Mouse (Mus musculus) spleen, embryonic (tissue): ENCODE data around the gene Ddn.

Experiments
- CTCF ChIA-PET: fragments of 350-600 bp; sonication (Branson Sonifier 250); formaldehyde crosslinking; loops from one replicate; lab custom pipeline; 2022; lab: Charles Lee

Gene Ddn

DNA sequence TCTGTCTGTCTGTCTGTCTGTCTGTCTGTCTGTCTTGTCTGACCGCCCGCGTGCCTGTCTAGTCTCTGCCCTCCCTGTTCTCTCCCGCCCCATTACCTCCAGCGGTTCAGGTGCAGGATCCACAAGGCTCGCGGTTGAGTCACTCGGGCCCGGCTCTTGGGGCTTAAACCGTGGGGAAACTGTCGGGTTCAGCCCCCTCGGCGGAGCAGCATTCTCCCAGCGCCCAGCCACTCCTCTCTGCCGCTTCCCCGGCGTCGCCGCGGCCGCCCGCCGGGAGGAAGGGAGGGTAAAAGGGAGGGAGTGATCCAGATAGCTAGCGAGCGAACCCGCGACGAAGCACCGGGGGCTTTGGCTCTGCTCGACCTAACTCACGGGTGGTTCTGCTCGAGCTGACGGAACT, 31.5 kb downstream of the Ddn start, which contains the start of gene Wnt10b:
Wnt10b (minus strand) TSS at position 389 of the 400 bp plus-strand sequence.
- CTCF ChIA-PET: interaction anchor here (0.7 kb wide), 1 partner anchor 43 kb away, joined by 4 read pairs; no protein-coding TSS in a partner anchor

DNA sequence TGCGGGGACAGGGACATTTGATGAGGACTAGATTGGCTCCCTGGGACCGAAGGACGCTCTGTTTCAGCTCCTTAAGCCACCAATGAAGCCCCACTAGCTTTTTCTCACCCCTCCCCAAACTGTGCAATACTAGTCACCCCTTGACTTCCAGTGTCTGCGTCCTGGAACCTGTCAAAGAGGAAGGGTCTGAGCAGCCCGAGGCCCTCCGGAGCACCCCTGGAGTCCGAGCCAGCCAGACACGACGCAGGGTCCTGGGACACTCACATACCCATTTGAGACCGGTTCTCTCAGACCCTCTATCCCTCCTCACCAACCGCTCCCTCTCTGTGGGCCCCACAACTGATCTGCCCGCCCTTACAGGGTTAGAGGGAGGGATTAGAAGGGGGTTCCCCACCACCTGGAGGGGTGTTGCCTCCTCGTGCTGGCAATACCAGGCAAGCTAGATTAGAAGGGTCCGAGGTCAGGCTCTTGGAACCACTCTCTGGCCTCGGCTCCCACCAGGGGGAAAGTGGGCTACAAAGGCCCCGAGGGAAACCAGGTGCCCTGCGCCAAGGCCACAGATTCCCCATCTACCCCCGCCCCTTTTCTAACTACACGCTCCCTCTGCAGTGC, 32.2 kb downstream of the Ddn start:
- CTCF ChIA-PET: no interaction called here

DNA sequence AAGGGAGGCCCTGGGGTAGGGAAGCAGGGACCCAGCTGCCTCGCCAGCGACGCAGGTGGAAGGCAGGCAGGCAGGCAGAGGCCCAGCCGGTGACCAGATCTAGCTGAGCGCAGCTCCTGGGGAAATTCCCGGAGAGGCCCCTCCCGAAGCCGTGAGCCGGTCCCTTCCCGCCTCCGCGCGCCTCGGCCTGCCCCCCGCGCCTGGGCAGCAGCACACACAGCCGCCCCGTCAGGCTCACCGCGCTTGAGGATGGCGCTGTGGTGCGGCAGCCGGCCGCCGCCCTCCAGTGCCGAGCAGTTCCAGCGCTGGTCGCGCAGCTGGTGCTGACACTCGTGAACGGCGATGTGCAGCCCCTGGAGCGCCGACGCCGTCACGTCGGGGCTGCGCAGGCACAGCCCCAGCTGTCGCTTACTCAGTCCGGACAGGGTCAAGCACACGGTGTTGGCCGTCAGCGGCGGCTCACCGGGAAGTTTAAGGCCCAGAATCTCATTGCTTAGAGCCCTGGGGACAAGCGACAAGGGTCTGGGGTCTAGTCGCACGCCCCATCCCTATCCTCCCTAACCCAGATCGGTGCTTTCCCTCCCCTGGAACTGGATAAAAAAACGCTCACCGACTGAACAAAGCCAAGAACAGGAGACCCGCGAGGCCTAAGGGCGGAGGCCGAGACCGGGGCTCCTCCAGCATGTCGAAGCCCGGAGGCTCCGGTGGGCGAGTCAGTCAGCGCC, 32.8 kb downstream of the Ddn start:
- CTCF ChIA-PET: interaction anchor here (0.8 kb wide), 1 partner anchor 376 kb away, joined by 9 read pairs; no protein-coding TSS in a partner anchor

DNA sequence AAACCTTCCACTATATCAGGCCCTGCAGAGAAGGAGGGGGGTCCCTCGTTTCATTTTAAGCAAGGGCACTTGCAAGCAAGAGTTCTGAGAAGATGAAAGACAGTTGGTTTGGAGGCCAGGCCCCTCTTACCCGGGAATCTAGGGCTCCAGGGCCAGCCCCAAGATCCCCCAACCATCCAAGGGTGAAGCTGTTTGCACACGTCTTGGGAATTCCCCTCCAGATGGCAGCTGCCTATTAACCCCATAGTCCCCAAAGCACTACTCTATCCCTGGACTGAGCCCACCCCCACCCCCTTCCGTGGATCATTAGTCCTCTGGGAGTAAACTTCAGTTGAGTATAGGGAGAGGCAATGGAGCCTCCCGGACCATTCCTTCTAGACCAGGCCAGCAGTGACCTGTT, 33.8 kb downstream of the Ddn start:
- CTCF ChIA-PET: interaction anchor here (0.5 to 0.7 kb wide), 2 partner anchors 258 to 1876 kb away, joined by 3 to 5 read pairs; no protein-coding TSS in a partner anchor

DNA sequence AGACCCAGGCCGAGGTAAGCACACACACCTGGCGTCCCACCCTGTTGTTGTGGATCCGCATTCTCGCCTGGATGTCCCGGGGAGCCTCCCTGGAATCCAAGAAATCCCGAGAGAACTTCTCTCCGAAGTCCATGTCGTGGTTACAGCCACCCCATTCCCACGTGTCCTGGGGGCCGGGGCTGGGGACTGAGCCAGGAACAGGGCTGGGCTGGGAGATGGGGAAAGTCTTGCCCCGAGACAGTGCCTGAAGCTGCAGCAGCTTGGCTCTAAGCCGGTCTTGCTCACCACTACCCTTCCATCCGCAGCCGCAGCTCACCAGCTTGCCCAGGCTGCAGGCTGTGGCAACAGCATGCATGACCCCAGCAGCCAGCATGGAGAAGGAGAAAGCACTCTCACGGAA, 35.2 kb downstream of the Ddn start:
- CTCF ChIA-PET: no interaction called here

DNA sequence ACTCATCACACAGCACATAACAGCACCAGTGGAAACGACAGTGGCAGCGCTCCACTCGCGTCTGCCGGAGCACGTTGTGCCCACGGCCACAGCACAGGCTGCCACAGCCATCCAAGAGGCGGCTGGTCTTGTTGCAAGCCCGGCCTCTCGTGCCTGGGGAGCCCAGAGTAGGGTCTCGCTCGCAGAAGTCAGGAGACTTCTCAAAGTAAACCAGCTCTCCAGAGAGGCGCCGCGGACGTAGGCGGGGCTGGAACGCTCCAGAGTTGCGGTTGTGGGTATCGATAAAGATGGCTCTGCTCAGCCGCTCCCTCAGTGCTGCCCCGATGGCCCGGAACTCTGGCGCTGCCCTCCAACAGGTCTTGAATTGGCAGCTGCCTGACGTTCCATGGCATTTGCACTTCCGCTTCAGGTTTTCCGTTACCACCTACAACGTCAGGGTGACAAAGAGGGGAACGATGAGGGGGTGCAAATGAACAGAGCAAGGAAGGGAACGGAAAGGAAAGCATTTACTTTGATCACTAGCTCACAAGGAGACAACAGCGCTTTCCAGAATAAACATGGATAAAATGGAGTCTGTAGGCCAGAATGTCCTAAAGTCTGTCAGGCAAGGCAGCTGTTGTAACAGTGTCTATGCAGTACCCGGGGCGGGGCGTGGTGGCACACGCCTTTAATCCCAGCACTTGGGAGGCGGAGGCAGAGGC, 36.6 kb downstream of the Ddn start:
- CTCF ChIA-PET: interaction anchor here (0.5 kb wide), 1 partner anchor 725 kb away, joined by 3 read pairs; no protein-coding TSS in a partner anchor

DNA sequence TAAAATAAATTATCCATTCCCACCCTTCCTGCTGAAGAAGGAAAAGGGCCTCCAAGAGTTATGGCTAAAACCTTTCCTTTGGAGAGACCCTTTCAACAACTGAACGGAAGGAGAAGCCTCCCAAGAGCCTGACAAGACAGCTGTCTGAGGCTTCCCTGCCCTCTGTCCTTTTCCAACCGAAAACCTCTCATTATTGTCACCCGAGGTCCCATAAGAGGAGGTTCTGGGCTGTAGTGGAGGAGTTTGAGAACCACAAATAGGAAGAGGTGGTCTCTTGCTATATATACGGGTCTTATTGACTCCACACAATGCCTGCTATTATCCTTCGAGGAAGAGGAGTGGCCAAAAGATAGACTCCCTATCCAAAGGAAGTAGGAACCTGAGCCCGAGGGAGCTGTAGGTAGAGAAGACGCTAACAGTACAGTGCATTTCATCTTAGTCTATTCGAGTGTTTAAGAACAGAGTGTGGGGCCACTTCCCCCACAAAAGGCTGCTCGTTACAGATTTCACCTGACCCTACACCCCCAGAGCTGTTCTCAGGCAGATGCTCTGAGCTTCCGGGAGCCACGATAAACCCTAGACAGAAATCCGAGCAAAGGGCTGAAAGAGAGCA, 37.4 kb downstream of the Ddn start:
- CTCF ChIA-PET: no interaction called here

DNA sequence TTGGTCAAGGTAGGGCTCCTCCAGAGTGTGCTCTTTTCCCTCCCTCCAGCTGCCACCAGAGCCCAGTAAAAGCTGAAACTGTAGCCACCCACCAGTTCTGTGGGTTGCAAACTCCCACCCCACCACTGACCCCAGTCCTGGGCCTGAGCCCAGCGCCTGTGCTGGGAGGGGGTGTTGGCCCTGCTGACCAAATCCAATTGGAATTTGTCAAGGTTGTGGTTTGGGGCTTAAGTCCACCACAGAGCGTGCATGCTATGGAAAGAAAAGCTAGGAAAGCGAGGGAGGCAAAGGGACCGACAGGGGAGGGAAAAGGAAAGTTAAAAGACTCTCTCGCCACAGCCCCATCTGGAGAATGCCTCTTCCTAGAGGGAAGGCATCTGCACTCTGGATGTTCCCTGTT, 41.0 kb downstream of the Ddn start:
- CTCF ChIA-PET: no interaction called here

DNA sequence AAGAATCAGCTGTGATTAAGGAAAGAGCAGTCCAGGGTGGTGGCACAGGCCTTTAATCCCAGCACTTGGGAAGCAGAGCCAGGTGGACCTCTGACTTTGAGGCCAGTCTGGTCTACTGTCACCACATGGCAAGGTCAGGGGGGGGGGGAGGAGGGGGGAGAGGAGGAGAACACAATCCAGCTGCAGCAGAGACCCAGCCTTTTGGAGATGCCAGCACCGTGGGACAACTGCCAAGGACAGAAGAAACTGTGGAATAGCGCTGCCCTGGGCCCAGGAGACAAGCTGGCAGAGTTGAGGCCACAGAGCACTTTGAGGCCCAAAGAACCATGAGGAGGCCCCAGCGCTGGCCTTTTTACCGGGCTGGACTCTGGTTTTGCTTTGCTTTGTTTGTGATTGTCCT, 43.4 kb downstream of the Ddn start:
- CTCF ChIA-PET: interaction anchor here (0.6 kb wide), 1 partner anchor 55 kb away, joined by 5 read pairs; no protein-coding TSS in a partner anchor

DNA sequence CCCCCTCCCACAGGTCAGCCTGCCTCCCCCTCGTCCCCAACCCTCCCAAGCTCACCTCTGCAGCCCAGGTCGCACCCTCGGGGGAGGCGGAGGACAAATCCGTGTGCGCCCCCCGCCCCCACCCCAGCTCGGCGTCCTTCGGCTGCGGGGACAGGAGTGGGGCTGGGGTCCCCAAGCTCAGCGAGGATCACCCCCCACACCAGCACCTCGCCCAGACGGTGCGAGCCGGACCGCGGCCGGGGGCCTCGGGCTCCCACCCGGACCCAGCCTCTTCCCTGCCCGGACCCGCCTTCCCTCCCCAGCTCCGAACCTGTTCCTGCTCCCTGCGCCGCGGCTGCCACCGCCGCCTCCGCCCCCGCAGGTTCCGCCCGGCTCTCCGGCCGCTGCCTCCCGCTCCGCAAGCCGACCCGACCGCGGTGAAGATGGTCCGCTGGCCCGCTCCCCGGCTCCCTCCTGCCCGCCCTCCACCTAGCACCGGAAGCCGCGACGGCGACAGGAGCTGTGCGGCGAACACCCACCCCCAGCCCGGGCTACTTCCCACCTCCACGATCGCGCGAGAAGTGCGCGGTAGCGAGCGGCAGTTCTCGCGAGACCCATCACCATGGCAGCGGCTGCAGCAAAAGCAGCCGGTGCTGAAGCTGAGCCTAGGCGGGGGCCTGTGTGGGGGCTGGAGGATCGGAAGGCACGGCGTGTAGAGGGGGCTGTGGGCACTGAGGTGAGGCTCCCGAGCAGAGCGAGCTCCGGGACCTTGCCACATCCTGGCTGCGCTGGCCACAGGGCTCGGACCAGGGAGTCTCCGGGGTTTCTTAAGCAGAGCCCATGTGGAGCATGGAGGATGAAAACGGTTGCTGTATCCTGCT, 46.4 kb downstream of the Ddn start, which contains the start of gene Arf3:
Arf3 (minus strand) TSS at position 545 of the 860 bp plus-strand sequence.
- CTCF ChIA-PET: no interaction called here

DNA sequence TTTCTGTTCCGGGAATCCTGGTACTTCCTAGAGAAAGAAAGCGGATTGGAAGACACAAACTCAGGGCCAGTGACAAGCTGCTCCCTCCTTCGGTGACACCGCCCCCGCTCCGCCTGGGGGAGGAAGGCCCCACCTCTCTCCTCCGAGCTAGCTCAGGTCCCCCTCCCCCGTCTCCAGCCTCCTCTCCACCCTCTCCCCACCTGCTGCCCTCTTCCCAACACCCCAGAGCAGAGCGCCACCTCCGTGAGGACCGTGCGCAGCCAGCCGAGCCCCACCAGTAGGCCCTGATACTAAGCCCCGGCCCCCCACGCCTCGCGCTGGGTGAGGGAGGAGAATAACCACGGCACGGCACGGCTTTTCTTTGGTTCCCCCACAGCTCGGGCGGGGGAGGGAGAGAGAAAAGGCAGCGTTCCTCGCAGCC, 47.1 kb downstream of the Ddn start:
- CTCF ChIA-PET: no interaction called here

DNA sequence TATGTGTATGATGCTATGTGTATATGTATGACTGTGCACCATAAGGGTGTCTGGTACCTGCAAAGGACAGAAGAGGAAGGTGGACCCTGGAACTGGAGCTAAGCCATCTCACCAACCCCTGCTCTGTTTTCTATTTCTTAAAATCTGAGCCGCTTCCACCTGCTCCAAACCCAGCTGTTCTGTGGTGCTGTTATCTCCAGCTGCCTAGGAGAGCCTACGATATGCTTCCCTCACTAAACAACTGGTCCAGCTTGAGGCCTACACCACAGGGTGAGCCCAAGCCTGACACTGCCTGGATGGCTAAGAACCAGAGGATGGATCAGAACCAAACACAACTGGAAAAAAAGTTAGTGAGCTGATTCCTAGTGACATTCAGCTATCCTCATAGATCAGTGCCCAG, 55.2 kb downstream of the Ddn start:
- CTCF ChIA-PET: no interaction called here
